Mouse (Mus musculus): Measurements from ENCODE around the gene Mcrs1. TPM values are rescaled to one million over a fixed set of nuclear protein-coding genes. Genes with fewer than 3 reads are reported as not detected.

Mcrs1 gene
- total and polyA plus RNA-seq, 2 experiments from 2014 or later: 199 to 229 TPM

- H3K4me1 ChIP-seq (ENCODE audit: insufficient read depth, low read length): no peaks in the 10 kb centered on the region
- H3K9me3 ChIP-seq (ENCODE audit: low read length): no peaks in the 10 kb centered on the region
- no peak overlapping the region for H3K27ac ChIP-seq
- peaks cover 6% of the 10 kb centered on the region for H3K36me3 ChIP-seq (ENCODE audit: insufficient read depth, low read length)
- no peak for DNase-seq (ENCODE audit: low spot score)
- ATAC-seq: no peak
- H3K9ac ChIP-seq (replicated peaks; ENCODE audit: low read length): no peak overlapping the region
- H3K27me3 ChIP-seq (ENCODE audit: insufficient read depth, low read length): peaks cover 18% of the 10 kb centered on the region
- no peak overlapping the region for H3K4me3 ChIP-seq (ENCODE audit: low read length)
- TF ChIP-seq CTCF (IDR thresholded peaks at IDR 0.05; ENCODE audit: low read depth): no peak
- 96% methylated on average over 4 of the region's 4 CpGs for WGBS
- H3K4me2 ChIP-seq (ENCODE audit: low read depth, low read length): no peak overlapping the region
Observed at GRCm38 (mm10) chr15:99217630-99218029, 34.1 kb downstream of the Mcrs1 start.

GRCm38 (mm10) chr15:99215741-99216463, 35.9 kb downstream of the Mcrs1 start:
- Histone ChIP-seq H3K27ac (no peak overlapping the region), H3K27me3 (ENCODE audit: insufficient read depth, low read length) (0 out of 2 replicates have a peak, but pooled peaks cover 8% of the 10 kb centered on the region), H3K36me3 (ENCODE audit: insufficient read depth, low read length) (peaks cover 20% of the 10 kb centered on the region), H3K4me3 (ENCODE audit: low read length) (no peak overlapping the region), H3K9ac (replicated peaks; ENCODE audit: low read length) (no peak overlapping the region), H3K4me1 (ENCODE audit: insufficient read depth, low read length) (no peaks in the 10 kb centered on the region), H3K9me3 (ENCODE audit: low read length) (no peaks in the 10 kb centered on the region), H3K4me2 (ENCODE audit: low read depth, low read length) (no peak overlapping the region)
- no peak for DNase-seq (ENCODE audit: low spot score)
- ATAC-seq: no peak
- TF ChIP-seq CTCF (IDR thresholded peaks at IDR 0.05; ENCODE audit: low read depth): no peak
- 86% methylated on average over 11 of the region's 11 CpGs for WGBS

- ATAC-seq (no peak), DNase-seq (ENCODE audit: low spot score) (no peak)
- peaks cover 28% of the 10 kb centered on the region for H3K36me3 ChIP-seq (ENCODE audit: insufficient read depth, low read length)
- H3K27me3 ChIP-seq (ENCODE audit: insufficient read depth, low read length): 0 out of 2 replicates have a peak, but pooled peaks cover 8% of the 10 kb centered on the region
- H3K4me3 ChIP-seq (ENCODE audit: low read length): no peak overlapping the region
- no peaks in the 10 kb centered on the region for H3K9me3 ChIP-seq (ENCODE audit: low read length)
- H3K4me2 ChIP-seq (ENCODE audit: low read depth, low read length): no peak overlapping the region
- H3K4me1 ChIP-seq (ENCODE audit: insufficient read depth, low read length): no peaks in the 10 kb centered on the region
- H3K9ac ChIP-seq (replicated peaks; ENCODE audit: low read length): no peak overlapping the region
- TF ChIP-seq CTCF (IDR thresholded peaks at IDR 0.05; ENCODE audit: low read depth): peak; percentile 45
- H3K27ac ChIP-seq: no peak overlapping the region
- 75% methylated on average over 2 of the region's 2 CpGs for WGBS
Observed at GRCm38 (mm10) chr15:99214941-99215340, 36.8 kb downstream of the Mcrs1 start.

- 80% methylated on average over 10 of the region's 10 CpGs for WGBS
Observed at GRCm38 (mm10) chr15:99213183-99213582, 38.6 kb downstream of the Mcrs1 start.

GRCm38 (mm10) chr15:99205959-99206358, 45.8 kb downstream of the Mcrs1 start:
- Histone ChIP-seq H3K9me3 (ENCODE audit: low read length) (no peaks in the 10 kb centered on the region), H3K27ac (no peak overlapping the region), H3K4me1 (ENCODE audit: insufficient read depth, low read length) (no peaks in the 10 kb centered on the region), H3K36me3 (ENCODE audit: insufficient read depth, low read length) (peaks cover 26% of the 10 kb centered on the region), H3K27me3 (ENCODE audit: insufficient read depth, low read length) (no peaks in the 10 kb centered on the region), H3K9ac (replicated peaks; ENCODE audit: low read length) (no peak overlapping the region), H3K4me3 (ENCODE audit: low read length) (no peak overlapping the region), H3K4me2 (ENCODE audit: low read depth, low read length) (no peak overlapping the region)
- WGBS: 71% methylated on average over 8 of the region's 8 CpGs
- no peak for DNase-seq (ENCODE audit: low spot score)
- ATAC-seq: no peak
- no peak for TF ChIP-seq CTCF (IDR thresholded peaks at IDR 0.05; ENCODE audit: low read depth)

More at GRCm38 (mm10) chr15:99213183-99213582, 38.6 kb downstream of the Mcrs1 start:
- ATAC-seq (no peak), DNase-seq (ENCODE audit: low spot score) (no peak)
- no peak overlapping the region for H3K4me2 ChIP-seq (ENCODE audit: low read depth, low read length)
- peaks cover 40% of the 10 kb centered on the region for H3K36me3 ChIP-seq (ENCODE audit: insufficient read depth, low read length)
- no peak for TF ChIP-seq CTCF (IDR thresholded peaks at IDR 0.05; ENCODE audit: low read depth)
- no peak overlapping the region for H3K4me3 ChIP-seq (ENCODE audit: low read length)
- H3K9me3 ChIP-seq (ENCODE audit: low read length): no peaks in the 10 kb centered on the region
- no peak overlapping the region for H3K9ac ChIP-seq (replicated peaks; ENCODE audit: low read length)
- H3K27ac ChIP-seq: no peak overlapping the region
- no peaks in the 10 kb centered on the region for H3K4me1 ChIP-seq (ENCODE audit: insufficient read depth, low read length)
- H3K27me3 ChIP-seq (ENCODE audit: insufficient read depth, low read length): no peaks in the 10 kb centered on the region

- H3K27me3 ChIP-seq (ENCODE audit: insufficient read depth, low read length): no peaks in the 10 kb centered on the region
- DNase-seq (ENCODE audit: low spot score) (peak; percentile 70), ATAC-seq (no peak)
- peak; percentile 64 for TF ChIP-seq CTCF (IDR thresholded peaks at IDR 0.05; ENCODE audit: low read depth)
- H3K9me3 ChIP-seq (ENCODE audit: low read length): no peaks in the 10 kb centered on the region
- H3K4me3 ChIP-seq (ENCODE audit: low read length): no peak overlapping the region
- no peak overlapping the region for H3K9ac ChIP-seq (replicated peaks; ENCODE audit: low read length)
- no peaks in the 10 kb centered on the region for H3K36me3 ChIP-seq (ENCODE audit: insufficient read depth, low read length)
- no peaks in the 10 kb centered on the region for H3K4me1 ChIP-seq (ENCODE audit: insufficient read depth, low read length)
- H3K4me2 ChIP-seq (ENCODE audit: low read depth, low read length): no peak overlapping the region
- no peak overlapping the region for H3K27ac ChIP-seq
Observed at GRCm38 (mm10) chr15:99198761-99199160, 53.0 kb downstream of the Mcrs1 start.

- Histone ChIP-seq H3K27ac (no peak overlapping the region), H3K4me2 (ENCODE audit: low read depth, low read length) (no peak overlapping the region), H3K4me3 (ENCODE audit: low read length) (no peak overlapping the region), H3K9ac (replicated peaks; ENCODE audit: low read length) (no peak overlapping the region), H3K9me3 (ENCODE audit: low read length) (no peaks in the 10 kb centered on the region), H3K27me3 (ENCODE audit: insufficient read depth, low read length) (no peaks in the 10 kb centered on the region), H3K36me3 (ENCODE audit: insufficient read depth, low read length) (no peaks in the 10 kb centered on the region; the same call in 1 of the 2 replicates), H3K4me1 (ENCODE audit: insufficient read depth, low read length) (no peaks in the 10 kb centered on the region)
- peak; percentile 58 for DNase-seq (ENCODE audit: low spot score)
- no peak for TF ChIP-seq CTCF (IDR thresholded peaks at IDR 0.05; ENCODE audit: low read depth)
- 34% methylated on average over 6 of the region's 6 CpGs for WGBS
- ATAC-seq: no peak
Observed at GRCm38 (mm10) chr15:99195043-99195442, 56.7 kb downstream of the Mcrs1 start.
